Mouse (Mus musculus): ENCODE measurements around the gene Itgam. TPM values are rescaled to one million over a fixed set of nuclear protein-coding genes. Genes with fewer than 3 reads are reported as not detected.
A peak's percentile ranks its signal among the peaks of the same experiment; 100 is the strongest.
"Not testable (repeated sequence)": the region's sequence is repeated elsewhere in the genome, so short reads cannot be mapped to it uniquely, and the experiment has no call there.

The Itgam gene
- polyA plus RNA-seq, 2 experiments: 1.5 to 2.7 TPM

DNA sequence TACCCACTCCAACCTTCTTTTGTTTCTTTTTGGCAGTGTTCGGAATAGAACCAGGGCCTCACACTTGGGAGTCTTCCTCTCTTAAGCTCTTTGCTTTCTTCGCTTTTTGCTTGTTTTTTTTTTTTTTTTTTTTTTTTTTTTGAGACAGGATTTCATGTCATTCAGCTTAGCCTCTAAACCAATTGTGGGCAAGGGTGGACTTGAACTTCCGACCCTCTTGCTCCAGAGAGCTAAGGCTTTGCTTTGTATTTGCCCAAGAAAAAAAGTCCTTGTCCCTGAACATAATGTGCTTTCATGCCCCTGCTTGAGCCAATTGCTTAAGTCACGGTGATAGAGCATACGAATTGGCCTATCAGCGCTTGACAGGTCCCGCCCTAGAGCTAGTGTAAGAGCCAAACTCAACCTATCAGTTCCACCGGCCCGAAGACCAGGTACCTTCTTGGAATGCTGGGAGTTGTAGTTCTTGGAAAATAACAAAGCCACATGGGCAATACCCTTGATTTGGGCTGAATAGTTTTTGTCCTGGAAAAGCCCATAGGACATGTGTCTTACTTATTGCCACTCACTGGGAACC is 30.9 kb upstream of the Itgam start:
- no peaks in the 10 kb centered on the region for H3K27me3 ChIP-seq (ENCODE audit: control insufficient read depth, insufficient read depth, low read length)
- no peaks in the 10 kb centered on the region for H3K36me3 ChIP-seq (replicated peaks; ENCODE audit: control insufficient read depth, insufficient read depth, low read depth)
- TF ChIP-seq EP300 (IDR thresholded peaks at IDR 0.05; ENCODE audit: low read depth) (no peak), CTCF (IDR thresholded peaks at IDR 0.05; ENCODE audit: low read depth) (no peak)
- DNase-seq (ENCODE audit: low read depth in 3 of 3, low spot score in 3 of 3) (peak; percentile 30 to 52 (median 41)), ATAC-seq (ENCODE audit: insufficient read depth) (peak; percentile 77)
- no peak overlapping the region for H3K9ac ChIP-seq (replicated peaks)
- peaks cover 0 to 4% of the 10 kb centered on the region in 2 experiments; a peak in 2 of 4 replicates for H3K4me1 ChIP-seq (replicated peaks; ENCODE audit: control insufficient read depth in 2 of 2, insufficient read depth in 2 of 2, low read length in 1 of 2)
- no peak overlapping the region for H3K4me3 ChIP-seq (ENCODE audit: insufficient read depth in 1 of 2, low read depth in 2 of 2, low read length in 2 of 2)
- WGBS (ENCODE audit: insufficient replicate concordance): 43% methylated on average over 9 of the region's 9 CpGs
- no peak overlapping the region for H3K4me2 ChIP-seq (ENCODE audit: low read depth)
- H3K27ac ChIP-seq: no peak overlapping the region
- H3K9me3 ChIP-seq (ENCODE audit: control insufficient read depth, low read length): no peaks in the 10 kb centered on the region

- no peak overlapping the region for H3K27ac ChIP-seq
- no peaks in the 10 kb centered on the region for H3K9me3 ChIP-seq (ENCODE audit: control insufficient read depth, low read length)
- DNase-seq (ENCODE audit: low read depth in 3 of 3, low spot score in 3 of 3) (no peak), ATAC-seq (ENCODE audit: insufficient read depth) (no peak)
- TF ChIP-seq CTCF (IDR thresholded peaks at IDR 0.05; ENCODE audit: low read depth): no peak
- TF ChIP-seq EP300 (IDR thresholded peaks at IDR 0.05; ENCODE audit: low read depth): no peak
- no peak overlapping the region for H3K4me3 ChIP-seq (ENCODE audit: insufficient read depth in 1 of 2, low read depth in 2 of 2, low read length in 2 of 2)
- H3K4me1 ChIP-seq (replicated peaks; ENCODE audit: control insufficient read depth in 2 of 2, insufficient read depth in 2 of 2, low read length in 1 of 2): peaks cover 0 to 4% of the 10 kb centered on the region in 2 experiments; a peak in 2 of 4 replicates
- no peaks in the 10 kb centered on the region for H3K27me3 ChIP-seq (ENCODE audit: control insufficient read depth, insufficient read depth, low read length)
- no peak overlapping the region for H3K4me2 ChIP-seq (ENCODE audit: low read depth)
- WGBS (ENCODE audit: insufficient replicate concordance): 65% methylated on average over 5 of the region's 5 CpGs
- no peak overlapping the region for H3K9ac ChIP-seq (replicated peaks)
- no peaks in the 10 kb centered on the region for H3K36me3 ChIP-seq (replicated peaks; ENCODE audit: control insufficient read depth, insufficient read depth, low read depth)
These were observed 30.0 kb upstream of the Itgam start for GRCm38 (mm10) chr7:128032290-128032988.

DNA sequence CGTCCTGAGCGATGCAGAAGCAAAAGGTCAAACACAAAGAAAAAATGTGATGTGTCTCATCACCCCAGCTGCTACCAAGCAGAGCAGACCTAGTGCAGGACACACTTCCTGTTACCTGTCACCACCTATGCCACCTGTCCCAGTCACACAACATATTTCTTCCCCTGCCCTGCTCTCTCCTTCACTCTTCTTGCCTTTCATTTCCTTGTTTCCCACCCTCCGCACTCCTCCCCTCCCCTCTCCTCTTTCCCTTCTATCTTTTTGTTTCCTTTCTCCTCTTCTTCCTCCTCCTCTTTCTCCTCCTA is 29.5 kb upstream of the Itgam start:
- WGBS (ENCODE audit: insufficient replicate concordance): 82% methylated on average over 3 of the region's 3 CpGs
- no peaks in the 10 kb centered on the region for H3K36me3 ChIP-seq (replicated peaks; ENCODE audit: control insufficient read depth, insufficient read depth, low read depth)
- no peak overlapping the region for H3K9ac ChIP-seq (replicated peaks)
- no peak overlapping the region for H3K4me3 ChIP-seq (ENCODE audit: insufficient read depth in 1 of 2, low read depth in 2 of 2, low read length in 2 of 2)
- no peaks in the 10 kb centered on the region for H3K27me3 ChIP-seq (ENCODE audit: control insufficient read depth, insufficient read depth, low read length)
- H3K27ac ChIP-seq: no peak overlapping the region
- TF ChIP-seq EP300 (IDR thresholded peaks at IDR 0.05; ENCODE audit: low read depth) (no peak), CTCF (IDR thresholded peaks at IDR 0.05; ENCODE audit: low read depth) (no peak)
- DNase-seq (ENCODE audit: low read depth in 3 of 3, low spot score in 3 of 3) (no peak), ATAC-seq (ENCODE audit: insufficient read depth) (no peak)
- no peaks in the 10 kb centered on the region for H3K9me3 ChIP-seq (ENCODE audit: control insufficient read depth, low read length)
- peaks cover 0 to 4% of the 10 kb centered on the region in 2 experiments; a peak in 2 of 4 replicates for H3K4me1 ChIP-seq (replicated peaks; ENCODE audit: control insufficient read depth in 2 of 2, insufficient read depth in 2 of 2, low read length in 1 of 2)
- H3K4me2 ChIP-seq (ENCODE audit: low read depth): no peak overlapping the region

DNA sequence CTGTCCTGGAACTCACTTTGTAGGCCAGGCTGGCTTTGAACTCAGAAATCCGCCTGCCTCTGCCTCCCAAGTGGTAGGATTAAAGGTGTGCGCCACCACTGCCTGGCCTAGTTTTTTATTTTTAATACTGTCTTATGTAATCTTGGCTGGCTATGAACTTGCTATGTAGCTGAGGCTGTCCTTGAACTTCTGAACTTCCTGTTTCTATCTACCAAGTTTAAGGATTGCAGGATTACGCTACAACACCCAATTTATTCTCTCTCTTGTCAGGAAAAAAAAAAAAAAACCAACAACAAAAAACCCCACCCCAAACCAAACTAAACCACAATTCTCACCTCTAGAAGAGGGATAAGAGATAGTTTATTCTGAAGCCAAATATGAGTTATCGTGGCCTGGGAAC is 28.8 kb upstream of the Itgam start:
- Histone ChIP-seq H3K27me3 (ENCODE audit: control insufficient read depth, insufficient read depth, low read length) (no peaks in the 10 kb centered on the region), H3K9me3 (ENCODE audit: control insufficient read depth, low read length) (no peaks in the 10 kb centered on the region), H3K27ac (no peak overlapping the region), H3K36me3 (replicated peaks; ENCODE audit: control insufficient read depth, insufficient read depth, low read depth) (no peaks in the 10 kb centered on the region), H3K9ac (replicated peaks) (no peak overlapping the region), H3K4me1 (replicated peaks; ENCODE audit: control insufficient read depth in 2 of 2, insufficient read depth in 2 of 2, low read length in 1 of 2) (peaks cover 0 to 4% of the 10 kb centered on the region in 2 experiments; a peak in 2 of 4 replicates), H3K4me3 (ENCODE audit: insufficient read depth in 1 of 2, low read depth in 2 of 2, low read length in 2 of 2) (no peak overlapping the region), H3K4me2 (ENCODE audit: low read depth) (no peak overlapping the region)
- TF ChIP-seq CTCF (IDR thresholded peaks at IDR 0.05; ENCODE audit: low read depth): no peak
- TF ChIP-seq EP300 (IDR thresholded peaks at IDR 0.05; ENCODE audit: low read depth): no peak
- DNase-seq (ENCODE audit: low read depth in 3 of 3, low spot score in 3 of 3) (no peak), ATAC-seq (ENCODE audit: insufficient read depth) (no peak)
- 65% methylated on average over 4 of the region's 4 CpGs for WGBS (ENCODE audit: insufficient replicate concordance)

DNA sequence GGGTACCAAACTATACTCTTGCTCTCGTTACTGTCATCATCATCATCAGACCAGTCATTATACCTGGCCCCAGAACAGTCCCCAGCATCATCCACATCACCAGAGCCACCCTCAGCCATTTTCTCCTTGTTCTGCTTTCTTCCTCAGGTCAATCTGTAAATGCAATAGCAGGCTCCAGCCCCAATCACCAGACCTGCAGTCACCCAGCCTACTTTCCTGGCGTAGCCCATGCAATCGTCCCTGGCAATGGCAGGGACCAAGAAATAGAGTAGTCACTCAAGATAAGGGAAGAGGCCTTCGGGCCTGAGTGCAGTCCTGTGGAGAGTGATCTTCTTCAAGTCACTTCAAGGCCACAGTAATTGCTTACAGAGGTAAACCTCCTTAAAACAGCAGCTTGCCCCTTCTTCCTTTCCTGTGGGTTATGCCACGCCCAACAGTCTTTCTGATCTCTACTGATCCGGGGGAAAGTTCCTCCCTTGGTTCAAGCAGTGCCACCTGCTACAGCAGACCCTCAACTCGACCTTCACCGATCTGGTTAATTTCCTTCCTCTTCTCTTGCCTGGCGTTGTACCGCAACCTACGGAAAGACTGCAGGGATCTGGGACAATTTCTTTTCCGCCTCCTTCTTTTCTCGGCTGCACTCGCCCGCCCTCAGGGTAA is 20.1 kb upstream of the Itgam start:
- not testable (repeated sequence) for DNase-seq (ENCODE audit: low read depth in 3 of 3, low spot score in 3 of 3); H3K4me1 ChIP-seq (replicated peaks; ENCODE audit: control insufficient read depth in 2 of 2, insufficient read depth in 2 of 2, low read length in 1 of 2); H3K9ac ChIP-seq (replicated peaks); H3K9me3 ChIP-seq (ENCODE audit: control insufficient read depth, low read length); ATAC-seq (ENCODE audit: insufficient read depth); H3K36me3 ChIP-seq (replicated peaks; ENCODE audit: control insufficient read depth, insufficient read depth, low read depth); H3K27me3 ChIP-seq (ENCODE audit: control insufficient read depth, insufficient read depth, low read length); H3K27ac ChIP-seq; H3K4me3 ChIP-seq (ENCODE audit: insufficient read depth in 1 of 2, low read depth in 2 of 2, low read length in 2 of 2)
- H3K4me2 ChIP-seq (ENCODE audit: low read depth): peak overlapping the region; percentile 4; the same call in 1 of the 2 replicates
- 25% methylated on average over 15 of the region's 15 CpGs for WGBS (ENCODE audit: insufficient replicate concordance)

Data from liver, embryonic 14.5 days (tissue).